Mouse (Mus musculus): ENCODE data around the gene Ftl1. TPM values are rescaled to one million over a fixed set of nuclear protein-coding genes. Genes with fewer than 3 reads are reported as not detected.

Ftl1 gene
- total and polyA plus RNA-seq, 3 experiments, result 1,416 to 2,290 TPM; not detected in 1

GRCm38 (mm10) chr7:45451344-45451982, 8.2 kb downstream of the Ftl1 start:
- no peak overlapping the region for H3K4me3 ChIP-seq (ENCODE audit: control insufficient read depth in 1 of 2, insufficient read depth in 1 of 2, low read depth in 2 of 2, low read length in 2 of 2)
- H3K36me3 ChIP-seq (ENCODE audit: control insufficient read depth in 1 of 2, insufficient read depth in 2 of 2, low read length in 2 of 2), result peaks cover 0 to 3% of the 10 kb centered on the region in 2 experiments; a peak in 1 of 4 replicates
- DNase-seq (ENCODE audit: low read depth, low spot score), result peak; percentile 85
- no peaks in the 10 kb centered on the region for H3K9me3 ChIP-seq (replicated peaks; ENCODE audit: insufficient read depth, low read length)
- H3K27ac ChIP-seq (ENCODE audit: control insufficient read depth, low read depth, low read length), result no peak overlapping the region
- no peaks in the 10 kb centered on the region for H3K27me3 ChIP-seq (ENCODE audit: control insufficient read depth in 1 of 2, insufficient read depth in 2 of 2, low read length in 2 of 2)
- no peak for TF ChIP-seq USF2 (IDR thresholded peaks at IDR 0.05; ENCODE audit: borderline replicate concordance in 1 of 2, insufficient read depth in 1 of 2, low read depth in 1 of 2, low read length in 2 of 2)
- TF ChIP-seq SIN3A (IDR thresholded peaks at IDR 0.05; ENCODE audit: low read length), result peak; percentile 30; the same call in 1 of the 2 replicates
- 0 out of 2 replicates have a peak, but pooled peaks have one; percentile 50 for TF ChIP-seq MAZ (IDR thresholded peaks at IDR 0.05; ENCODE audit: low read depth, low read length)
- peak; percentile 91 for TF ChIP-seq SMC3 (IDR thresholded peaks at IDR 0.05; ENCODE audit: low read depth, low read length)
- TF ChIP-seq EP300 (IDR thresholded peaks at IDR 0.05; ENCODE audit: low read depth in 1 of 2, low read length in 2 of 2), result no peak
- TF ChIP-seq ZC3H11A (IDR thresholded peaks at IDR 0.05; ENCODE audit: low read depth, low read length), result peak; percentile 70
- peak; percentile 90 to 92 (median 91) for TF ChIP-seq CTCF (IDR thresholded peaks at IDR 0.05 in 2 of 3, conservative IDR thresholded peaks at IDR 0.05 in 1 of 3; ENCODE audit: control insufficient read depth in 1 of 3, insufficient read depth in 1 of 3, low read depth in 2 of 3, low read length in 3 of 3, poor library complexity in 1 of 3, severe bottlenecking in 1 of 3)
- peak; percentile 70 for TF ChIP-seq RAD21 (IDR thresholded peaks at IDR 0.05; ENCODE audit: low read depth, low read length)
- TF ChIP-seq MYC (IDR thresholded peaks at IDR 0.05; ENCODE audit: low read depth, low read length), result no peak
- no peaks in the 10 kb centered on the region for H3K79me2 ChIP-seq (ENCODE audit: control insufficient read depth, insufficient read depth, low read length, poor library complexity)
- H3K9ac ChIP-seq (ENCODE audit: control insufficient read depth, low read depth, low read length, poor library complexity, severe bottlenecking), result no peak overlapping the region
- 0 out of 4 replicates have a peak, but pooled peaks cover 0 to under 1% of the 10 kb centered on the region in 2 experiments for H3K4me1 ChIP-seq (ENCODE audit: control insufficient read depth in 1 of 2, insufficient read depth in 2 of 2, low read length in 2 of 2)

- no peak for DNase-seq (ENCODE audit: low read depth, low spot score)
- Histone ChIP-seq H3K27me3 (ENCODE audit: control insufficient read depth in 1 of 2, insufficient read depth in 2 of 2, low read length in 2 of 2) (no peaks in the 10 kb centered on the region), H3K9ac (ENCODE audit: control insufficient read depth, low read depth, low read length, poor library complexity, severe bottlenecking) (no peak overlapping the region), H3K36me3 (ENCODE audit: control insufficient read depth in 1 of 2, insufficient read depth in 2 of 2, low read length in 2 of 2) (peaks cover 0 to 3% of the 10 kb centered on the region in 2 experiments; a peak in 1 of 4 replicates), H3K79me2 (ENCODE audit: control insufficient read depth, insufficient read depth, low read length, poor library complexity) (no peaks in the 10 kb centered on the region), H3K9me3 (replicated peaks; ENCODE audit: insufficient read depth, low read length) (no peaks in the 10 kb centered on the region), H3K27ac (ENCODE audit: control insufficient read depth, low read depth, low read length) (no peak overlapping the region), H3K4me3 (ENCODE audit: control insufficient read depth in 1 of 2, insufficient read depth in 1 of 2, low read depth in 2 of 2, low read length in 2 of 2) (no peak overlapping the region), H3K4me1 (ENCODE audit: control insufficient read depth in 1 of 2, insufficient read depth in 2 of 2, low read length in 2 of 2) (no peaks in the 10 kb centered on the region)
- no peak for TF ChIP-seq CTCF (IDR thresholded peaks at IDR 0.05 in 2 of 3, conservative IDR thresholded peaks at IDR 0.05 in 1 of 3; ENCODE audit: control insufficient read depth in 1 of 3, insufficient read depth in 1 of 3, low read depth in 2 of 3, low read length in 3 of 3, poor library complexity in 1 of 3, severe bottlenecking in 1 of 3)
- TF ChIP-seq HCFC1 (IDR thresholded peaks at IDR 0.05; ENCODE audit: low read depth, low read length), result no peak
- no peak for TF ChIP-seq SIN3A (IDR thresholded peaks at IDR 0.05; ENCODE audit: low read length)
- TF ChIP-seq SMC3 (IDR thresholded peaks at IDR 0.05; ENCODE audit: low read depth, low read length), result no peak
- no peak for TF ChIP-seq ZMIZ1 (IDR thresholded peaks at IDR 0.05; ENCODE audit: low read depth, low read length)
- TF ChIP-seq E2F4 (IDR thresholded peaks at IDR 0.05; ENCODE audit: borderline replicate concordance, low read depth, low read length), result no peak
- no peak for TF ChIP-seq MAZ (IDR thresholded peaks at IDR 0.05; ENCODE audit: low read depth, low read length)
- TF ChIP-seq MYB (IDR thresholded peaks at IDR 0.05; ENCODE audit: low read depth, low read length), result no peak
- TF ChIP-seq USF2 (IDR thresholded peaks at IDR 0.05; ENCODE audit: borderline replicate concordance in 1 of 2, insufficient read depth in 1 of 2, low read depth in 1 of 2, low read length in 2 of 2), result no peak
- no peak for TF ChIP-seq JUND (IDR thresholded peaks at IDR 0.05; ENCODE audit: low read depth, low read length)
- no peak for TF ChIP-seq USF1 (IDR thresholded peaks at IDR 0.05; ENCODE audit: low read depth, low read length)
- TF ChIP-seq MYC (IDR thresholded peaks at IDR 0.05; ENCODE audit: low read depth, low read length), result no peak
- TF ChIP-seq CHD2 (IDR thresholded peaks at IDR 0.05; ENCODE audit: low read length), result no peak
- no peak for TF ChIP-seq RAD21 (IDR thresholded peaks at IDR 0.05; ENCODE audit: low read depth, low read length)
- no peak for TF ChIP-seq KAT2A (conservative IDR thresholded peaks at IDR 0.05; ENCODE audit: low read depth, low read length)
- no peak for TF ChIP-seq UBTF (IDR thresholded peaks at IDR 0.05; ENCODE audit: borderline replicate concordance, insufficient read depth, low read depth, low read length)
Observed at GRCm38 (mm10) chr7:45449974-45450373, 9.7 kb downstream of the Ftl1 start.
